Mouse (Mus musculus) embryo, embryonic 11 days (tissue): Measurements from ENCODE around the gene Iqgap2.

ENCODE experiments used
- DNase-seq: peaks from one replicate; pipeline ENCODE4 v3.0.0-alpha.2; 2015

The Iqgap2 gene

GRCm38 (mm10) chr13:95891491-95891925 is at the start of gene Iqgap2:
Gene Iqgap2 (minus strand): TSS chr13:95891922.
- DNase-seq = no peak

DNA sequence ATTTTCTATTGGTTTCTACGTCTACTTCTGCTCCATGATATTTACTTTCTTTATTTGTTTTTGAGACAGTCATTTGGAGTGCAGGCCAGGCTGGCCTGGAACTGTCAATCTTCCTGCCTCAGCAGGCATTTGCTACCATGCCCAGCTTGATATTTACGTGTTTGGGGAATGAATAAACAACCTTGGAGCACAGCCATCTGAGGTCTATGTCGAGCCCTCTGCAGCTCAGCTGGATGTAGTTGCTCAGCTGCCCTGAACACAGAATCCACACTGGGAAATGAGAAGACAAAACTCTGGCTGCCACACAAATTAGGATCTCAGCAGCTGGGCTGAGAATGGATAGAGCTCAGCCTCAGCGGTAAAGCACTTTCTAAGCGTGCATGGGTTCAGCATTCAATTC is 49.1 kb upstream of the Iqgap2 start:
- no peak for DNase-seq

GRCm38 (mm10) chr13:95924201-95924621 is 32.5 kb upstream of the Iqgap2 start:
- no peak for DNase-seq

DNA sequence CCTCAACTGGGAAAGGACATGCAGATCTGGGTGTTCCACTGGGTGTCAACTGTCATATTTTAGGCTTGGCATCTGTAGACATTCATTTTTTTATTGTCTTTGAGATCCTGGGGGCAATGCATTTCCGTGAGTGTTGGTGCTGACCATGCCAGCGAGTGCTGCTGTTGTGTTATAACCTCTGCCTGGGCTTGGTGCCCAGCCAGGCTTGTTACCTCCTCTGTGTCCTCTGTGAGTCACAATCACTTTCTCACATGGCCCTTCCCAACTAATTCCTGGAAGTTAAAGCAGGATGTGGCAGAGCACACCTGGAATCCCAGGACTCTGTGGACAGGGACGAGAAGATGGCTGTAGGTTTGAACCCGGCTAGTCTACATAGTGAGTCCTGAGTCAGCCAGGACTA is 30.9 kb upstream of the Iqgap2 start:
- DNase-seq = no peak

DNA sequence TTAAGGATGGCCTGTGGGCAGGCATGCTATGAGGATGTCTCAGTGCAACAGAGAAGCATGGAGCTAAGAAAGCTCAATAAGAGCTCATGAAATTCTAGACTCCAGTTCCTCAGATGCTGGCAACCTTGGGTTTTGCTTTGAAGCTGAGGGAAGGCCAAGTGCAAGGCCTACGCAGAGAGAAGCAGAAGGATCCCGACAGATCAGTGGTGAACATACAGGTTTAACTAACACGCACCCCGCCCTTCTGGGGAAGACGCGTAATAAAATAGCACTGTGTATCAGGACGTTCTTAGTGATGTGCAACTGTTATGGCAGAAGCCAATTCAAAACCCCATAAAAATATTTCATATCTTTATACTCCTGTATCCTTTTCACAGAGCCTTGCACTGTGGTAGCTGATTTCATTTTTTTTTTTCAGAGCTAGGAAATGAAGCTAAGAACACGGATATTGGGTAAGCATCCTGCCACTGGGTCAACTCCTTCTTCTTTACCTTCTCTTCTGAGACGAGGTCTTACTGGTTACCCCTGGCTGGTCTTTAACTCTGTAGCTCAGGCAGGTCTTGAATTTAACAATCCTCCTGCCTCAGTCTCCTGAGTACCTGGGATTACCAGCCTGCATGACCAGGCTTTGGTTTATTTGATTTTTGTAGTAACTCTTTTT is 27.0 kb upstream of the Iqgap2 start:
- DNase-seq = no peak

GRCm38 (mm10) chr13:95913046-95913406 is 21.3 kb upstream of the Iqgap2 start:
- no peak for DNase-seq

DNA sequence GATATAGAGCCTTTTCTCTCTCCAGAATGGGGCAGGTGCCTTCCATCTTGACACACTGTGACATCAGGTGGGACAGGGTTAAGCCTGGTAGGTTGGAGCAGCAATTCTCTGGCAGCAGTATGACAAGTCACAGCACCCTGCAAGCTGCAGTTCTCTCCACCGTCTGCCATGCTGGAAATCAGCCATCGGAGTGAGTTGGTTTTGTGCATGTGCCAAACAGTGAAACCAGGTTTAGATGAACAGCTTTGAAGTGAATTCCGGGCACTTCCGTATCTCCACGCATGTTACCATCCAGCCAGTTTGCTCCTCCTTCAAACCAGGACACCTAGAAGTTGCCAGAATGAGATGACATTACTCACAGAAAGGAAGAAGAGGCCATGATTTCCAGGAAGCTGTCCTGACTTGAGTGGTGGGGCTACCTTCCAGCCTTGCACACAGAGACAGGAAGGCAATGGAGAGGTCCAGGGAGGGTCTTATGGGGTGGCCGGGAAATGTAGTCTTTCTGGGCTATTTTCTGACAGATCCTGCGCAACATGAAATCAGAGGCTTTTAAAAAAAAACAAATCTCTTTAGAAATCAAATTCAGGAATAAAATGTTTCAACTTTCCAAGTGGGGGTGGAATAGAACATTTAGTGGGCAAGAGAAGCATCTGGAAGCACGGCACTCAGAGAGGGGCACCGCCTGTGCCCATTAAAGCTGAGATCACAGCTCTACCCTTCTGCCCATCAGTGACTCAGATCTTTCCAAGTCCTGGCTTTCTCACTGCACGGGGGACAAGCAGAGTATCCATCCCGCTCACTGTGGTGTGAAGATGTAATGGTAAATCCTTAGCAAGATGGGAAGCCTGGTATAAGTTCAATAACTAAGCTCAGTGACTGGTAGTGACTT is 20.7 kb upstream of the Iqgap2 start:
- DNase-seq = no peak

DNA sequence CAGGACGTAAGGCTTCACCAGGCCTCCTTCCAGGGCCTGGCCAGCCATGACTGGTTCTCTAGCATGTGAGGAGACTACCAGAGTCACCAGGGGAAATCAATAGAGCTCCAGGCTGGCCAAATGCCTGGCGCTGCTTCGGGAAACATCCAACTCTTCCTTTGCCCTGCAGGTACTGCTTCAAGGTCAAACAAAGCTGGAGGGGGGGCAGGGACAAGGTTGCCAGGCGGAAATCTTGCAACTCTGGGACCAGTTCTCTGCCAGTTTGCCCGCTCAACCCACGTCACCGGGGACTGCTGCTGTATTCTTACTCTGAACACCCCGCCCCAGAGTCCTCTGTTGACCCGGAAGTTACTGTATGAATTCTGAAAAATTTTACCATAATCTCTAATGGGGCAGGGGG is 18.5 kb upstream of the Iqgap2 start:
- no peak for DNase-seq

DNA sequence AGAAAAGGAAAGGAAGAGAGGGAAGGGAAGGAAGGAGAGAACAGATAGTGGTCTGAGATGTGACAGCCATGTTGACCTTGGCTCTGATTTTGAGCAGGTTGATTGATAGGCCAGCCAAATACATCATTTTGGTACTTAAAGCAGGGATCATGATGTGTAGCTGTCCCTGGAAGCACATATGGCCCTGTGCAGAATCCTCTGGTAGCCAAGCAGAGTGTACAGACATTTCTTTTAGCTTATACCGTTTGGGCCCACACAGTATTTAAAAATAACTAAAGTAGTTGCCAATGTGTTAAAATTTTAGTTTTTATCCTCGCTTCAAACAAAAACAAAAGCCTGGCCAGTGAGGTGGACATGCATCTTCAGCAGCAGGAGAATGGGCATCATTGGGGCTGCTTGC is 17.5 kb upstream of the Iqgap2 start:
- DNase-seq = no peak

- DNase-seq = no peak
These were observed 11.0 kb upstream of the Iqgap2 start for GRCm38 (mm10) chr13:95902696-95903095.

DNA sequence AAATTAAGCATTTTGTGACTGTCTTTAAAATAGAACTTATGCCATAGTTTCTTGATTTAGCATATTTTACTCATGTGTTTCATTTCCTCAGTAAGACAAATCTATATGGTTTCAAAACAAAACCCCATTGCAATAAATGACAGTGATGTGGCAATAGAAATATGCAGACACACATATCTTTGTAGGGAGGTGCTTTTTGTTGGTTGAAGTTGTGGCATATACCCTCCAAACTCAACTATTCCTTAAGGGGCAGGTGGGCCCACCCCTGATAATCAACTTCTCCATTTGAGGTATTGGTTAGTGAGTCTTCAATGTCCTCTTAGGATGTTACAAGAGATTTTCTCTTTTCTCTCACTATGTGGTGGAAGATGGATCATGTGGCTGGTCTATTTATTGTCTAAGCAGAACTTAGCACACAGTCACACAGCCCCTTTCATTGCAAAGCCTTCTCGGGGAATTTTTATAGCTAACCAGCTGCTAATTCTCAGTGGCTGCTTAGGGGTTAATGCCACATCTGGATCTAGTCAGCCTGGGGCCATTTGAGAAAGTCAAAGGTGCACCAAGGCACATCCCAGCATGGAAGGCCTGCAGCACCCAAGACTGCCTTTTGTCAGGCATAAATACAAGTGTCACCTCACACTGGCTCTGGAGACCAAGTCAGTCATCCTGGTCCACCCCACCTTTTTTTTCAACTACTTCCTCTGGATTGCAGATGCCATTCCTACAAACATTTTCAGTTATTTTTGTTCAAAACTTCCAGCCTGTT is 8.3 kb upstream of the Iqgap2 start:
- peak; percentile 48 for DNase-seq

DNA sequence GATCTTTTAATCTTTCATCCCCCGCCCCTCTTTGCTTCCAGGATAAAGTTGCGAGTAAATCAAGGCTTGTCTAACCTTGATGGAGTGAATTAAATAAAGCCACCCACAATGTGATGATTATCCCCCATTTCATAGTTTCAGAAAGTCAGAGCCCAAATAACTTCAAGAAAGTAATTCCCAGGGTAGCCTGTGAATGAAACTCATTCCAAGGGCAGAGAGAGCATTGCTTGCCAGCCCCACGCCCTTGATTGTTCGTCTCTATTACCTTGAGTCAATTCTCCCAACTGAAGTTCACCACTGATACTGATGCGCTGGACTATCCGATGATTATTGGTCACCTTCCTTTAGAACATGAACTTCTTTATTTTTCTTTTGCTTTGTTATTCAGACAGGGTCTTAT is 4.8 kb upstream of the Iqgap2 start:
- DNase-seq = no peak

GRCm38 (mm10) chr13:95893166-95893565 is 1.4 kb upstream of the Iqgap2 start:
- no peak for DNase-seq

DNA sequence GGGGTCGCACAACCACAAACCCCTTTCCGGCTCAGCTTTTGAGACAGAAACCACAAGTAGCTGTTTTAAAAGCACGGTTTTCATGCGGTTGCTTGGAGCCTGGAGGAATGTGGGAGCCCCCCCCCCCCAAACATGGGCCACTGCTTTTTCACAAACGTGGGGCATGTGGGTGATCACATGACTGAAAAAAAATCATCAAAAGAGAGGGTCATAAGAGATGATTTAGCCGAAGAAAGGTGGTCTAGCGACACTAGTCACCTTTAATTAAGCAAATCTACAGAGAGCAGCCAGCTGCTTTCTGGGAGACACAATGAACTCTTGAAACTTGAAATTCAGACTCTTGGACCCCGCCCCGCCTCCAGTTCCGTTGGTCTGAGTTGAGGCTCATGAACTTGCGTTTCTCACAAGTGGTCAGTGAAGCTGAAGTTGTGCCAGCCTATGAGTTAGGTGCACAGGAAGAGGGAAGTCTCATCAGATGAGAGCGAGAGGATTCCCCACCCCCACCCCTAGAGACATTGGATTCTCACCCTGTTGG is 956 bp upstream of the Iqgap2 start:
- no peak for DNase-seq

DNA sequence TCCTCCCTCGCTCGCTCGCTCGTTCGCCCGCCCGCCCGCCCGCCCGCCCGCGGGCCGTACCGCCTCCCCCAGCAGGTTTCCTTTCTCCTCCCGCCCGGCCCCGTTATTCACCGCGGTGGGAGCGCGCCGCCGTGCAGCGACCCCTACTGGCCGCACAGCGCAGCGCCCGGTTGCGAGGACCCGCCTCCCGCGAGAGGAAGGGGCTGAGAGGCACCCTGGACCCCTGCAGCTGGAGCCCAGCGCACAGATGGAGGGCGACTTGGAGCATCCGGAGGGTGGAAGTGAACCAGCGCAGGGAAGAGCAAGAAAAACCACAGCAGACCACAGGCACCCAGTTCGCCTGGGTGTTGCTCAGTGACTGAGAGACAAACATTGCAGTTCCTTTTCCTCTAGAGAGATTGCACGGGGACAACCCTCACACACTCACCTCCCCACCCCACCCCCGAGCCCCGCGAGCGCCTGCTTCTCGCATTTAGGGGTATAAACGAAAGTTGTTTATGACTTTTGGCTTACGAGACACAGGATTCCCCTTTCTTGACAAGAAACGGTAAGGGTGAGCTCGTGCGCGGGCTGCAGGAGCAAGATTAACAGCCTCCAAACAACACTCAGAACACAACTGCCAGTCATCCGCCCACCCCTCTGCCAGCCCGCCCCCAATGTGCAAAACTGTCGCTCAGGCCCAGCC is 346 bp upstream of the Iqgap2 start:
- peak; percentile 92 for DNase-seq

- peak; percentile 85 for DNase-seq
These were observed 761 bp downstream of the Iqgap2 start for GRCm38 (mm10) chr13:95890851-95891471.

- peak; percentile 39 for DNase-seq
These were observed 1.7 kb downstream of the Iqgap2 start for GRCm38 (mm10) chr13:95889981-95890545.

DNA sequence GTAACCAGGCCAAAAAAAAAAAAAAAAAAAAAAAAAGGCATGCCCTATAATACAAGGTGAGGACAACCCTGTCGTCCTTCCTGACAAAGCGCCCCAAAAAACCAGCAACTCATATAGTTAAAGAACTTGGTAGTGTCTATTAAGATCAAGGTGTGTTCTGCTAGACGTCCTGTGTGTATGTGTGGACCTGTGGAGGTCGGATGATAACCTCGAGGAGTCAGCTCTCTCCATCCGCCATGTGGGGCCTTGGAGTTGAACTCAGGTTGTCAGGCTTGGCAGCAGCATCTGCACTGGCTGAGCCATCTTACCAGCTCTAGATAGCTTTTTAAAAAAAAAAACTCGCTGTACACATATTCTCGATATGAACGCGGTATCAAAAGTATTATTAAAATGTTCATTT is 2.4 kb downstream of the Iqgap2 start:
- DNase-seq = no peak

GRCm38 (mm10) chr13:95888621-95889020 is 3.1 kb downstream of the Iqgap2 start:
- DNase-seq = no peak

- DNase-seq = no peak
These were observed 3.6 kb downstream of the Iqgap2 start for GRCm38 (mm10) chr13:95888170-95888569.

GRCm38 (mm10) chr13:95887375-95887774 is 4.3 kb downstream of the Iqgap2 start:
- no peak for DNase-seq

- DNase-seq = no peak
These were observed 7.3 kb downstream of the Iqgap2 start for GRCm38 (mm10) chr13:95884455-95884854.
